8 mouse cellular contexts compared by ENCODE assay signal in genomic region chr7:130949331-130949751, GRCm38 (mm10). TPM values are rescaled to one million over a fixed set of nuclear protein-coding genes. Genes with fewer than 3 reads are reported as not detected.
A peak's percentile ranks its signal among the peaks of the same experiment; 100 is the strongest.
DNase-seq lines count a peak whose midpoint lies in the region; ATAC-seq lines count a peak whose summit lies in the region.

No protein-coding gene starts in this region.

- no peak overlapping the region for H3K4me3 ChIP-seq in forebrain, embryonic 16.5 days (replicated peaks; ENCODE audit: low read length)
- H3K4me3 ChIP-seq in forebrain, embryonic 12.5 days (replicated peaks) = no peak overlapping the region
- no peak overlapping the region for H3K4me3 ChIP-seq in liver, embryonic 13.5 days (replicated peaks)
- no peak overlapping the region for H3K4me3 ChIP-seq in midbrain, embryonic 15.5 days

- intact Hi-C loops in heart, postnatal 10 days (cut with DNase I) = loop anchor here (2.0 kb wide), 1 partner anchor 15 kb away; no protein-coding TSS in a partner anchor

- H3K27ac ChIP-seq in forebrain, embryonic 16.5 days (ENCODE audit: low read length) = no peak overlapping the region
- no peak overlapping the region for H3K27ac ChIP-seq in forebrain, embryonic 12.5 days
- H3K27ac ChIP-seq in liver, embryonic 13.5 days = no peak overlapping the region
- no peak overlapping the region for H3K27ac ChIP-seq in midbrain, embryonic 15.5 days

- H3K4me1 ChIP-seq in forebrain, embryonic 16.5 days (replicated peaks; ENCODE audit: control insufficient read depth, insufficient read depth, low read length) = peaks cover 8% of the 10 kb centered on the region
- H3K4me1 ChIP-seq in forebrain, embryonic 12.5 days = no peaks in the 10 kb centered on the region
- no peaks in the 10 kb centered on the region for H3K4me1 ChIP-seq in liver, embryonic 13.5 days (replicated peaks)
- no peaks in the 10 kb centered on the region for H3K4me1 ChIP-seq in midbrain, embryonic 15.5 days

- no peaks in the 10 kb centered on the region for H3K36me3 ChIP-seq in forebrain, embryonic 16.5 days (ENCODE audit: control insufficient read depth, insufficient read depth)
- H3K36me3 ChIP-seq in forebrain, embryonic 12.5 days (replicated peaks) = no peaks in the 10 kb centered on the region
- H3K36me3 ChIP-seq in liver, embryonic 13.5 days = no peaks in the 10 kb centered on the region
- no peaks in the 10 kb centered on the region for H3K36me3 ChIP-seq in midbrain, embryonic 15.5 days (replicated peaks)

- peak; percentile 46 for DNase-seq in 3T3-L1 (ENCODE audit: low read depth, low spot score)
- DNase-seq in cerebellum, postnatal 10 days = peak; percentile 85 to 90
- peak; percentile 77 for DNase-seq in heart, postnatal 10 days
- no peak for DNase-seq in liver, embryonic 13.5 days
- no peak for DNase-seq in thymus, postnatal 36 days

- peak; percentile 74; the same call in 1 of the 2 replicates for ATAC-seq in forebrain, embryonic 16.5 days
- ATAC-seq in forebrain, embryonic 12.5 days (ENCODE audit: low FRiP score) = no peak
- 0 out of 2 replicates have a peak, but pooled peaks have one; percentile 7 for ATAC-seq in liver, embryonic 13.5 days (ENCODE audit: low read depth)
- ATAC-seq in midbrain, embryonic 15.5 days (replicated peaks) = no peak

- no peaks in the 10 kb centered on the region for H3K27me3 ChIP-seq in forebrain, embryonic 16.5 days (replicated peaks; ENCODE audit: control insufficient read depth, insufficient read depth, low read length)
- no peaks in the 10 kb centered on the region for H3K27me3 ChIP-seq in forebrain, embryonic 12.5 days
- no peaks in the 10 kb centered on the region for H3K27me3 ChIP-seq in liver, embryonic 13.5 days
- H3K27me3 ChIP-seq in midbrain, embryonic 15.5 days (replicated peaks) = no peaks in the 10 kb centered on the region

- WGBS in forebrain, embryonic 16.5 days = 37% methylated on average over 8 of the region's 8 CpGs
- WGBS in forebrain, embryonic 12.5 days = 64% methylated on average over 7 of the region's 8 CpGs
- 16% methylated on average over 8 of the region's 8 CpGs for WGBS in liver, embryonic 13.5 days (ENCODE audit: insufficient replicate concordance)
- WGBS in midbrain, embryonic 15.5 days = 55% methylated on average over 8 of the region's 8 CpGs

- no peak overlapping the region for H3K9ac ChIP-seq in forebrain, embryonic 16.5 days (replicated peaks; ENCODE audit: low read depth, low read length)
- no peak overlapping the region for H3K9ac ChIP-seq in forebrain, embryonic 12.5 days
- H3K9ac ChIP-seq in liver, embryonic 13.5 days = no peak overlapping the region
- no peak overlapping the region for H3K9ac ChIP-seq in midbrain, embryonic 15.5 days

- H3K4me2 ChIP-seq in forebrain, embryonic 16.5 days (ENCODE audit: low read length) = no peak overlapping the region
- no peak overlapping the region for H3K4me2 ChIP-seq in forebrain, embryonic 12.5 days
- no peak overlapping the region for H3K4me2 ChIP-seq in liver, embryonic 13.5 days
- H3K4me2 ChIP-seq in midbrain, embryonic 15.5 days = no peak overlapping the region

- H3K9me3 ChIP-seq in forebrain, embryonic 16.5 days (ENCODE audit: control insufficient read depth, low read length) = no peaks in the 10 kb centered on the region
- H3K9me3 ChIP-seq in forebrain, embryonic 12.5 days = no peaks in the 10 kb centered on the region
- no peaks in the 10 kb centered on the region for H3K9me3 ChIP-seq in liver, embryonic 13.5 days (replicated peaks)
- no peaks in the 10 kb centered on the region for H3K9me3 ChIP-seq in midbrain, embryonic 15.5 days

RNA-seq across cellular contexts. Expression of gene Htra1, which starts 13.4 kb away (rescaled TPM):
- 20.4 and 27.9 TPM in 2 replicates for polyA plus RNA-seq in forebrain, embryonic 16.5 days (2015; fragmentation: Nextera tagmentation; extraction: Ambion mirVana)
- 3.1 and 5.9 TPM in 2 replicates for polyA plus RNA-seq in forebrain, embryonic 12.5 days (2016; fragmentation: Nextera tagmentation; extraction: Ambion mirVana)
- total RNA-seq in heart, postnatal 10 days (2021) = 100 to 1,000 TPM; 176 to 209 TPM
- 0.97 and 1.2 TPM in 2 replicates for polyA plus RNA-seq in liver, embryonic 13.5 days (2015; fragmentation: Nextera tagmentation; extraction: Ambion mirVana)
- polyA plus RNA-seq in midbrain, embryonic 15.5 days (2015; fragmentation: Nextera tagmentation; extraction: Ambion mirVana) = 15.4 and 18.7 TPM in 2 replicates

Comparison
In these comparisons a context has a peak if more than half of its experiments do, and no peak if none do; other contexts are left out.
1. ATAC-seq: peak in forebrain, embryonic 16.5 days (single experiment) and liver, embryonic 13.5 days (single experiment); none in forebrain, embryonic 12.5 days (single experiment) and midbrain, embryonic 15.5 days (single experiment).
2. DNase-seq: peak in 3T3-L1 (single experiment), cerebellum, postnatal 10 days (2 of 2) and heart, postnatal 10 days (2 of 2); none in liver, embryonic 13.5 days (single experiment) and thymus, postnatal 36 days (0 of 2).